Mouse (Mus musculus) intestine, embryonic 14.5 days (tissue): ENCODE data around the gene D130052B06Rik. TPM values are rescaled to one million over a fixed set of nuclear protein-coding genes. Genes with fewer than 3 reads are reported as not detected.

ENCODE experiments used
- ATAC-seq: fragments of 200-750 bp; cut with Nextera tagmentation; replicated peaks from 2 replicates; pipeline ENCODE4 v1.8.0; 2017; ENCODE audit warnings: low read depth, moderate number of reproducible peaks, moderate TSS enrichment, moderate library complexity; ENCODE audit not compliant: low FRiP score, low TSS enrichment
- DNase-seq: peaks from one replicate; pipeline ENCODE4 v3.0.0-alpha.2; 2018; ENCODE audit warnings: low spot score
- H3K27ac ChIP-seq: fragments of 300-500 bp; sonication (generic); 2 replicates; pipeline ENCODE4 v1.5.1; 2014; ENCODE audit warnings: low read depth, mild to moderate bottlenecking, control low read depth
- H3K27me3 ChIP-seq: fragments of 300-500 bp; sonication (generic); replicated peaks from 2 replicates; pipeline ENCODE4 v1.6.1; 2014; ENCODE audit warnings: low read length, control low read depth; ENCODE audit not compliant: control insufficient read depth, insufficient read depth
- H3K36me3 ChIP-seq: fragments of 300-500 bp; sonication (generic); 2 replicates; pipeline ENCODE4 v1.6.1; 2014; ENCODE audit warnings: low read length, control low read depth; ENCODE audit not compliant: control insufficient read depth, insufficient read depth
- H3K4me1 ChIP-seq: fragments of 300-500 bp; sonication (generic); replicated peaks from 2 replicates; pipeline ENCODE4 v1.6.1; 2014; ENCODE audit warnings: low read length, control low read depth, mixed read lengths; ENCODE audit not compliant: control insufficient read depth, insufficient read depth
- H3K4me2 ChIP-seq: fragments of 300-500 bp; sonication (generic); 2 replicates; pipeline ENCODE4 v1.6.1; 2014; ENCODE audit warnings: low read length
- H3K4me3 ChIP-seq: fragments of 300-500 bp; sonication (generic); 2 replicates; pipeline ENCODE4 v1.5.1; 2014; ENCODE audit warnings: low read depth, low read length, control low read depth, mixed read lengths
- H3K9ac ChIP-seq: fragments of 300-500 bp; sonication (generic); 2 replicates; pipeline ENCODE4 v1.6.1; 2014; ENCODE audit warnings: mild to moderate bottlenecking, low read length
- H3K9me3 ChIP-seq: fragments of 300-500 bp; sonication (generic); 2 replicates; pipeline ENCODE4 v1.6.1; 2016; ENCODE audit warnings: low read length, control low read depth; ENCODE audit not compliant: control insufficient read depth
- WGBS: fragments of 180-500 bp; shearing (Covaris S2); extraction: QIAGEN DNeasy Blood & Tissue Kit; methylation state at CpG from one replicate; pipeline ENCODE4 v1.1.7; 2014; 5-methylcytosine and 5-hydroxymethylcytosine counted together
- polyA plus RNA-seq: library from polyadenylated mRNA; unstranded; fragments of >200 nt; fragmentation: Nextera tagmentation; extraction: Ambion mirVana; gene quantifications from 2 replicates; pipeline ENCODE4 v1.2.1, GENCODE M21; 2014

D130052B06Rik gene
- polyA plus RNA-seq, 1 experiment from 2014 or later = not detected

- ATAC-seq (no peak), DNase-seq (no peak)
- Histone ChIP-seq H3K9ac (no peak overlapping the region), H3K27ac (no peak overlapping the region), H3K9me3 (no peaks in the 10 kb centered on the region), H3K4me2 (no peak overlapping the region), H3K27me3 (no peaks in the 10 kb centered on the region), H3K36me3 (no peaks in the 10 kb centered on the region), H3K4me1 (no peaks in the 10 kb centered on the region), H3K4me3 (no peak overlapping the region)
- WGBS = 79% methylated on average over 3 of the region's 3 CpGs
Observed at GRCm38 (mm10) chr11:33590771-33591170, 8.3 kb upstream of the D130052B06Rik start.

- no peak for ATAC-seq
- 84% methylated on average over 4 of the region's 4 CpGs for WGBS
- Histone ChIP-seq H3K27ac (no peak overlapping the region), H3K4me2 (no peak overlapping the region), H3K9ac (no peak overlapping the region), H3K27me3 (no peaks in the 10 kb centered on the region), H3K4me1 (no peaks in the 10 kb centered on the region), H3K9me3 (no peaks in the 10 kb centered on the region), H3K36me3 (no peaks in the 10 kb centered on the region), H3K4me3 (no peak overlapping the region)
- DNase-seq = no peak
Observed at GRCm38 (mm10) chr11:33592826-33593225, 6.3 kb upstream of the D130052B06Rik start.

- DNase-seq = no peak
- Histone ChIP-seq H3K4me3 (no peak overlapping the region), H3K9me3 (no peaks in the 10 kb centered on the region), H3K4me2 (no peak overlapping the region), H3K27ac (no peak overlapping the region), H3K27me3 (no peaks in the 10 kb centered on the region), H3K36me3 (no peaks in the 10 kb centered on the region), H3K9ac (no peak overlapping the region), H3K4me1 (no peaks in the 10 kb centered on the region)
- WGBS = 89% methylated on average over 4 of the region's 4 CpGs
- no peak for ATAC-seq
Observed at GRCm38 (mm10) chr11:33596655-33597054, 2.4 kb upstream of the D130052B06Rik start.

GRCm38 (mm10) chr11:33603174-33603573, 4.1 kb downstream of the D130052B06Rik start:
- Histone ChIP-seq H3K9me3 (no peaks in the 10 kb centered on the region), H3K36me3 (no peaks in the 10 kb centered on the region), H3K4me2 (no peak overlapping the region), H3K27ac (no peak overlapping the region), H3K4me1 (no peaks in the 10 kb centered on the region; the same call in 1 of the 2 replicates), H3K4me3 (no peak overlapping the region), H3K27me3 (no peaks in the 10 kb centered on the region), H3K9ac (no peak overlapping the region)
- ATAC-seq (no peak), DNase-seq (no peak)
- 64% methylated on average over 2 of the region's 2 CpGs for WGBS

- ATAC-seq (no peak), DNase-seq (no peak)
- no peaks in the 10 kb centered on the region for H3K9me3 ChIP-seq
- no peak overlapping the region for H3K4me2 ChIP-seq
- 12% methylated on average over 3 of the region's 3 CpGs for WGBS
- H3K27me3 ChIP-seq = no peaks in the 10 kb centered on the region
- no peaks in the 10 kb centered on the region for H3K36me3 ChIP-seq
- H3K4me1 ChIP-seq = no peaks in the 10 kb centered on the region; the same call in 1 of the 2 replicates
- H3K4me3 ChIP-seq = no peak overlapping the region
- H3K9ac ChIP-seq = no peak overlapping the region
- no peak overlapping the region for H3K27ac ChIP-seq
Observed at GRCm38 (mm10) chr11:33607784-33608183, 8.7 kb downstream of the D130052B06Rik start.

- H3K9me3 ChIP-seq = no peaks in the 10 kb centered on the region
- H3K36me3 ChIP-seq = no peaks in the 10 kb centered on the region
- H3K27me3 ChIP-seq = no peaks in the 10 kb centered on the region
- no peak overlapping the region for H3K4me2 ChIP-seq
- no peak overlapping the region for H3K4me3 ChIP-seq
- WGBS = 7% methylated on average over 15 of the region's 15 CpGs
- no peak overlapping the region for H3K9ac ChIP-seq
- ATAC-seq = peak; percentile 58
- no peak overlapping the region for H3K27ac ChIP-seq
- peak; percentile 88 for DNase-seq
- peaks cover 5% of the 10 kb centered on the region; the same call in 1 of the 2 replicates for H3K4me1 ChIP-seq
Observed at GRCm38 (mm10) chr11:33614218-33614617, 15.1 kb downstream of the D130052B06Rik start.

GRCm38 (mm10) chr11:33627136-33627742, 28.1 kb downstream of the D130052B06Rik start:
- Histone ChIP-seq H3K4me3 (no peak overlapping the region), H3K4me2 (no peak overlapping the region), H3K27ac (no peak overlapping the region), H3K9ac (no peak overlapping the region), H3K36me3 (no peaks in the 10 kb centered on the region), H3K9me3 (no peaks in the 10 kb centered on the region), H3K4me1 (no peaks in the 10 kb centered on the region), H3K27me3 (no peaks in the 10 kb centered on the region)
- 88% methylated on average over 4 of the region's 4 CpGs for WGBS
- no peak for DNase-seq
- no peak for ATAC-seq

GRCm38 (mm10) chr11:33637107-33637506, 38.0 kb downstream of the D130052B06Rik start:
- WGBS = 92% methylated on average over 2 of the region's 2 CpGs
- DNase-seq = no peak
- Histone ChIP-seq H3K9ac (no peak overlapping the region), H3K4me2 (no peak overlapping the region), H3K4me1 (no peaks in the 10 kb centered on the region), H3K9me3 (no peaks in the 10 kb centered on the region), H3K36me3 (no peaks in the 10 kb centered on the region), H3K27me3 (no peaks in the 10 kb centered on the region), H3K4me3 (no peak overlapping the region), H3K27ac (no peak overlapping the region)
- ATAC-seq = no peak

- Histone ChIP-seq H3K27ac (no peak overlapping the region), H3K4me3 (no peak overlapping the region), H3K27me3 (no peaks in the 10 kb centered on the region), H3K9me3 (no peaks in the 10 kb centered on the region), H3K4me2 (no peak overlapping the region), H3K4me1 (no peaks in the 10 kb centered on the region), H3K9ac (no peak overlapping the region), H3K36me3 (no peaks in the 10 kb centered on the region)
- ATAC-seq (no peak), DNase-seq (no peak)
- 69% methylated on average over 2 of the region's 2 CpGs for WGBS
Observed at GRCm38 (mm10) chr11:33649358-33649757, 50.3 kb downstream of the D130052B06Rik start.
